Comparison of ENCODE assay signal across 20 mouse cellular contexts in genomic region chr1:60859159-60859558, GRCm38 (mm10). TPM values are rescaled to one million over a fixed set of nuclear protein-coding genes. Genes with fewer than 3 reads are reported as not detected.
"Had no signal": no experiment of that assay in that cellular context is flagged by ENCODE, and none has a peak within 500 bp of the region (broad histone marks: within the 10 kb centered on the region; RNA-seq: fewer than 3 reads in every experiment).

No protein-coding gene starts in this region.

- H3K9me3 ChIP-seq: kidney, embryonic 15.5 days; limb, embryonic 15.5 days; lung, embryonic 15.5 days; midbrain, embryonic 10.5 days; neural tube, embryonic 15.5 days had no signal

- H3K27ac ChIP-seq: kidney, embryonic 15.5 days; limb, embryonic 15.5 days; liver, embryonic 14.5 days; lung, embryonic 15.5 days; midbrain, embryonic 10.5 days; neural tube, embryonic 15.5 days; stomach, postnatal 0 days had no signal

- H3K4me3 ChIP-seq: kidney, embryonic 15.5 days; limb, embryonic 15.5 days; lung, embryonic 15.5 days; midbrain, embryonic 10.5 days; myocyte; neural tube, embryonic 15.5 days had no signal

- H3K4me2 ChIP-seq: kidney, embryonic 15.5 days; limb, embryonic 15.5 days; lung, embryonic 15.5 days; neural tube, embryonic 15.5 days had no signal

- DNase-seq: kidney, postnatal 36 days; layer of hippocampus, adult 9-11 months; layer of hippocampus, postnatal 36 days; lung, postnatal 4 days; midbrain, embryonic 14.5 days; right cerebral cortex, adult 18-20 months; right cerebral cortex, postnatal 25 days; thymus, postnatal 14 days had no signal

- H3K36me3 ChIP-seq: kidney, embryonic 15.5 days; limb, embryonic 15.5 days; lung, embryonic 15.5 days; midbrain, embryonic 10.5 days; neural tube, embryonic 15.5 days had no signal

- H3K9ac ChIP-seq: kidney, embryonic 15.5 days; limb, embryonic 15.5 days; liver, embryonic 14.5 days; lung, embryonic 15.5 days; neural tube, embryonic 15.5 days had no signal

- H3K27me3 ChIP-seq: kidney, embryonic 15.5 days; limb, embryonic 15.5 days; lung, embryonic 15.5 days; neural tube, embryonic 15.5 days had no signal

RNA-seq across cellular contexts. Expression of gene Ctla4, which starts 27.6 kb away (rescaled TPM):
- total RNA-seq: layer of hippocampus, adult 18-20 months; layer of hippocampus, postnatal 36 days; left cerebral cortex, adult 8-10 months; left cerebral cortex, postnatal 25 days had no signal
- polyA plus RNA-seq: kidney, embryonic 15.5 days; liver, embryonic 14.5 days; midbrain, embryonic 10.5 days; midbrain, embryonic 14.5 days; myocyte; neural tube, embryonic 11.5 days; neural tube, embryonic 15.5 days; stomach, postnatal 0 days had no signal
